Mouse (Mus musculus) embryonic stem cell, embryonic (primary cell): Measurements from ENCODE around the gene Sim1.

Experiments used
- CTCF ChIA-PET, 4 experiments: fragments of 300-600 bp in 2 of 4; fragments of 350-600 bp in 2 of 4; sonication (Branson Sonifier 250); formaldehyde crosslinking; loops; one replicate each; lab custom pipeline; 2022; ENCODE audit warnings: inconsistent platforms in 2 of 4; lab: Charles Lee
- POLR2A ChIA-PET, 4 experiments: fragments of 300-600 bp in 2 of 4; fragments of 350-600 bp in 2 of 4; sonication (Branson Sonifier 250); formaldehyde crosslinking; loops; one replicate each; lab custom pipeline; 2022; ENCODE audit warnings: antibody characterized with exemption in 4 of 4, inconsistent platforms in 1 of 4; lab: Charles Lee

The Sim1 gene

DNA sequence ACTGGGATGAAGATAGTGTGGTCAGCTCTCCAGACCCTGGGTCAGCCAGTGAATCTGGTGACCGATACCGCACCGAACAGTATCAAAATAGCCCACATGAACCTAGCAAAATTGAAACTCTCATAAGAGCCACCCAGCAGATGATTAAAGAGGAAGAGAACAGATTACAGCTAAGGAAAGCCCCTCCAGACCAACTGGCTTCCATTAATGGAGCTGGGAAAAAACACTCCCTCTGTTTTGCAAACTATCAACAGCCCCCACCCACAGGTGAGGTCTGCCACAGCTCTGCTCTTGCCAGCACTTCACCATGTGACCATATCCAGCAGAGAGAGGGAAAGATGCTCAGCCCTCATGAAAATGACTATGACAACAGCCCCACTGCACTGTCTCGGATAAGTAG lies 89.1 kb downstream of the Sim1 start:
- ChIA-PET CTCF (no interaction called here), POLR2A (no interaction called here)

DNA sequence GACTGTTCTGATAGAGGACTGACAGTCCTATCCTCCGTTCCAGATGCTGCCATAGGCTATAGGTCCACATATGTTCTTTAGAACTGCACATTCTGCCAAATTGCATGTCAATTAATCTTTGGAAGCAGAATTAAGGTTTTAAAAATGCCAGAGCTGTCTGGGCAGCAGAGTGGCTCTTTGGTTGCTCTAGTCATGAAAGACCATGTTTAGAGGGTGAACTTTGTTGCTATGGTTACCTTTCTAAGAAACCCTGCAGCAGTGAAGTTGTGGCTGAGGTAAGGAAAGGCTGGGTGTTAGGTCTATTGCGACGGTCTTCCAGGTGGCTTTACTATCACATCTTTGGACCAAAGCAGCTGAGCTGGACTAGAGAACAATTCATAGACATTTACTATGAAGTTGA lies 113.2 kb downstream of the Sim1 start:
- CTCF ChIA-PET: no interaction called here
- POLR2A ChIA-PET: no interaction called here

GRCm38 (mm10) chr10:51011391-51012150 lies 117.0 kb downstream of the Sim1 start:
- CTCF ChIA-PET: no interaction called here
- POLR2A ChIA-PET: no interaction called here

GRCm38 (mm10) chr10:51014901-51015300 lies 120.3 kb downstream of the Sim1 start:
- CTCF ChIA-PET: no interaction called here
- POLR2A ChIA-PET: no interaction called here

DNA sequence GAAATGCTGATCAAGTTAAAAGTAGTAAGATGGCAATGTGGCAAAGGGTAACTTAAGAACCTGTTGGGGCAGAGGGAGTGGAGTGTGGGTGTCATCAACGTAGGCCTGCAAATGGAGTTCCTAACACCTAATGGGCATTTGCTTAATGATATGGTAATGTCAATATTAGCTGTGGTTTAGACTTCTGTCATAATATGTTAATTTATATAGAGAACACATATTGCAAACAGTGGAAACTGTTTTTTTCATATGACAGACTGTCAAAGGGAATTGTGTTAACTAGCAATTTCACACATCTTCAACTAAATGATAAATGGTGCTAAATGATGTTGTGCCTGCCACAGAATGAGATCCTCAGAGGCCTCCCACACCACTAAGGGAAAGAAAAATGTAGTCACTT lies 120.8 kb downstream of the Sim1 start:
- CTCF ChIA-PET: no interaction called here
- POLR2A ChIA-PET: no interaction called here

DNA sequence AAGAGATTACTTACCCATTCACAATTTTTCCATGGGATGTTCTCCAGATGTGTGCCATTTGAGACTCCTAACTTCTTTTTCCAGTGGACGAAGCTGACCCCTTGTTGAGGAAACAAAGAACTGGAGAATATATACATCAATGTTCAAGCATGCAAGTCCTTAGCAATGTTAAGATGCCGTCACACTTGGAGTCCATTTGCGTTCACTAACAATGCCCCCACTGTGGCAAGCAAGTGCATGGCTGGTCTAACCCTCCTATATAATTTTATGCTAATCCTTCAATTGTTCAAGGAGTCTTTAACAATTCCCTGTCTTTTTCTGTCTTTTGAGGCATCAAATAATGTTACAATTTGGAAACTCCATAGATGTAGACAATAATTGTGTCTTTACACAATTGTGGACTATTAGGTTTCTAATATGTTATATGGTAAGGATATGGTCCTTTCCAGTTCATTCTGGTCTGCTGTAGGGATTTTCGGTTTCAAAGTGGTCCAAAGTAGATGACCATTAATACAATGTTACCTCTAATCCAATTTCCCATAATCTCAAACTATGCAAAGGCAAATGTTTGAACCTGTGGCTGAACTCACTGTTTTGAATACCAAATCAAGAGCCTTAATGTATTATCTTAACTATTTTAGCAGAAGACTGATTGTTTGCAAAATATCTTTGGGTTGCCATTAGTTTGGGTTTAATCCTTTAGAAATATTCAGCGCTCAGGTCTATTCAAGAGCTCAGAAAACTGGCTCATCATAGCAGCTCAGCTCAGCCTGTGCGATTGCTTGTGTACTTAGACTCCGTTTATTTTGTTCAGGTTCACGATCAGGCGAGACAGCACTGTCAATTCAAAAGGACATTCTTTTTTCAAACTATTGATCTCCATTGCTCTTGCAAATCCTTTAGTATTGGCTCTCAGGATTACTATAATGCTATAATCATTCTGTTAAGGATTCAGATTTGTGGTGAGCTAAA lies 129.0 kb downstream of the Sim1 start:
- CTCF ChIA-PET: no interaction called here
- POLR2A ChIA-PET: no interaction called here
